Mouse (Mus musculus) cortical plate, adult 2 months (tissue): ENCODE measurements around the gene Arhgap17.

ENCODE experiments used
- CTCF ChIP-seq: fragments of 200-500 bp; IDR thresholded peaks from 2 replicates; pipeline ENCODE4 v1.5.1; 2011; ENCODE audit warnings: mild to moderate bottlenecking, control low read depth, low read length; ENCODE audit not compliant: insufficient read depth; ENCODE audit errors: extremely low read depth
- POLR2A ChIP-seq: fragments of 200-500 bp; IDR thresholded peaks from 2 replicates; pipeline ENCODE4 v1.6.1; 2011; ENCODE audit warnings: mild to moderate bottlenecking, low read length, control low read depth; ENCODE audit not compliant: insufficient read depth; ENCODE audit errors: extremely low read depth

GRCm38 (mm10) chr7:123410502-123410901 lies 40.8 kb upstream of the Arhgap17 start:
- no peak for TF ChIP-seq POLR2A
- TF ChIP-seq CTCF, result no peak
